Mouse (Mus musculus): ENCODE measurements around the gene Gm10645.

DNA sequence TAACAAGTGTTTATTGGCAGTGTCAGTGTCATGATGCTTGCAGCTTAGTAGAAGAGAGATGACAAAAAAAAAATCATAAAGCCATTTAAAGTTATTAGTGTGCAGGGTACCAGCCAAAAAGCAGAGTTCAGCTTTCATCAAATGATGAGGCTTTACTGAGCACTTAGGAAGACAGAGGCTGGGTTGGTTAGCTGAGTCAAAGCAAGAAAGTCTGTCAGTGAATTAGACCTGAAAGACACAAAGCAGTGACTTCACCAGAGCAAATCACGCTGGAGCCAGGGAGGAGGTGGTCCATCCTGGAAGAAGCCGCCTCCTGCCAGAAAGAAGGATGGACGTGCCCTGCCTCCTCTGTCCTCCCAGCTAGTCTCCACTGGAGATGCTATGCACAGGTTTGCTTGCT lies 2.0 kb upstream of the Gm10645 start:
- TF ChIP-seq CTCF (conservative IDR thresholded peaks at IDR 0.05; ENCODE audit: low read length) (no peak), POU5F1 (IDR thresholded peaks at IDR 0.05; ENCODE audit: borderline replicate concordance, low read length) (no peak)
